Mouse (Mus musculus) CH12.LX (cell line): ENCODE data around the gene Gm17581. TPM values are rescaled to one million over a fixed set of nuclear protein-coding genes. Genes with fewer than 3 reads are reported as not detected.

ENCODE experiments used
- DNase-seq: peaks from one replicate; pipeline ENCODE4 v3.0.0-alpha.2; 2013; ENCODE audit errors: extremely low read depth
- H3K27ac ChIP-seq: 2 replicates; pipeline ENCODE4 v1.5.1; 2012; ENCODE audit warnings: low read depth, mild to moderate bottlenecking, control low read depth, moderate library complexity; ENCODE audit not compliant: insufficient read depth
- H3K27me3 ChIP-seq: replicated peaks from 2 replicates; pipeline ENCODE3; 2012; ENCODE audit warnings: inconsistent platforms
- H3K36me3 ChIP-seq, 2 experiments: replicated peaks in 1 of 2; 2 replicates each; pipeline versions ENCODE3 to v1.6.1; 2012; ENCODE audit warnings: inconsistent platforms in 1 of 2, low read length in 1 of 2, mild to moderate bottlenecking in 1 of 2, mixed read lengths in 1 of 2, moderate library complexity in 1 of 2; ENCODE audit not compliant: control insufficient read depth in 1 of 2, insufficient read depth in 1 of 2
- H3K4me1 ChIP-seq, 2 experiments: 2 replicates each; pipeline ENCODE4 v1.6.1; 2012; ENCODE audit warnings: inconsistent platforms in 1 of 2, moderate library complexity in 1 of 2; ENCODE audit not compliant: insufficient read depth in 2 of 2, control insufficient read depth in 1 of 2
- H3K4me2 ChIP-seq: 2 replicates; pipeline ENCODE4 v1.6.1; 2012; ENCODE audit warnings: low read depth, mild to moderate bottlenecking, control low read depth; ENCODE audit not compliant: poor library complexity, insufficient read depth, severe bottlenecking
- H3K4me3 ChIP-seq, 3 experiments: fragments of 150-350 bp in 1 of 3; sonication (generic) in 1 of 3; replicated peaks in 1 of 3; 2 replicates each; pipeline versions ENCODE3 to v1.5.1; 2011 to 2012; ENCODE audit warnings: low read depth in 2 of 3, low read length in 2 of 3, mild to moderate bottlenecking in 2 of 3, moderate library complexity in 2 of 3, control low read depth in 1 of 3, improper control_type of control experiment in 1 of 3, inconsistent platforms in 1 of 3, mixed read lengths in 1 of 3; ENCODE audit not compliant: poor library complexity in 1 of 3
- H3K79me2 ChIP-seq: replicated peaks from 2 replicates; pipeline ENCODE4 v1.6.1; 2012; ENCODE audit warnings: mild to moderate bottlenecking, moderate library complexity; ENCODE audit not compliant: control insufficient read depth, poor library complexity, insufficient read depth, severe bottlenecking; ENCODE audit errors: extremely low read depth
- H3K9ac ChIP-seq: 2 replicates; pipeline ENCODE4 v1.6.1; 2012; ENCODE audit warnings: low read depth, mild to moderate bottlenecking, control low read depth, moderate library complexity; ENCODE audit not compliant: insufficient read depth
- H3K9me3 ChIP-seq: replicated peaks from 2 replicates; pipeline ENCODE3; 2012; ENCODE audit warnings: low read length, inconsistent platforms, mixed read lengths
- CHD1 ChIP-seq: IDR thresholded peaks from 2 replicates; pipeline ENCODE4 v1.6.1; 2012; ENCODE audit warnings: low read depth, low read length, improper control_type of control experiment, inconsistent platforms
- CHD2 ChIP-seq: IDR thresholded peaks from 2 replicates; pipeline ENCODE4 v1.6.1; 2011; ENCODE audit warnings: low read length, improper control_type of control experiment
- ETS1 ChIP-seq: conservative IDR thresholded peaks from 2 replicates; pipeline ENCODE4 v1.6.1; 2012; ENCODE audit warnings: low read depth, mild to moderate bottlenecking, inconsistent platforms, low read length, improper control_type of control experiment, moderate library complexity
- GABPA ChIP-seq: IDR thresholded peaks from 2 replicates; pipeline ENCODE4 v1.6.1; 2012; ENCODE audit warnings: low read depth, low read length, improper control_type of control experiment, inconsistent platforms; ENCODE audit not compliant: insufficient replicate concordance
- JUND ChIP-seq: conservative IDR thresholded peaks from 2 replicates; pipeline ENCODE4 v1.6.1; 2011; ENCODE audit warnings: low read depth, low read length, improper control_type of control experiment
- MAZ ChIP-seq: IDR thresholded peaks from 2 replicates; pipeline ENCODE4 v1.6.1; 2012; ENCODE audit warnings: low read depth, mild to moderate bottlenecking, inconsistent platforms, low read length, improper control_type of control experiment, moderate library complexity
- MEF2A ChIP-seq: IDR thresholded peaks from 2 replicates; pipeline ENCODE4 v1.6.1; 2014; ENCODE audit warnings: low read depth, mild to moderate bottlenecking, inconsistent platforms, low read length, improper control_type of control experiment, borderline replicate concordance
- MYC ChIP-seq: IDR thresholded peaks from 2 replicates; pipeline ENCODE4 v1.6.1; 2011; ENCODE audit warnings: low read depth, mild to moderate bottlenecking, improper control_type of control experiment, low read length
- NRF1 ChIP-seq: IDR thresholded peaks from 2 replicates; pipeline ENCODE4 v1.6.1; 2014; ENCODE audit warnings: low read depth, mild to moderate bottlenecking, inconsistent platforms, low read length, improper control_type of control experiment, moderate library complexity
- PAX5 ChIP-seq: IDR thresholded peaks from 2 replicates; pipeline ENCODE4 v1.6.1; 2012; ENCODE audit warnings: low read length, inconsistent platforms, mixed read lengths
- RAD21 ChIP-seq: IDR thresholded peaks from 2 replicates; pipeline ENCODE4 v1.6.1; 2011; ENCODE audit warnings: low read depth, mild to moderate bottlenecking, low read length, improper control_type of control experiment, moderate library complexity
- SIN3A ChIP-seq: IDR thresholded peaks from 2 replicates; pipeline ENCODE4 v1.6.1; 2012; ENCODE audit warnings: low read length, improper control_type of control experiment, inconsistent platforms
- SMC3 ChIP-seq: IDR thresholded peaks from 2 replicates; pipeline ENCODE4 v1.6.1; 2011; ENCODE audit warnings: low read depth, low read length, improper control_type of control experiment
- UBTF ChIP-seq: IDR thresholded peaks from 2 replicates; pipeline ENCODE4 v1.6.1; 2012; ENCODE audit warnings: low read depth, mild to moderate bottlenecking, inconsistent platforms, low read length, improper control_type of control experiment, moderate library complexity
- dilution Hi-C: fragments of 300-500 bp; cut with MboI; formaldehyde crosslinking; loops from 2 replicates; pipeline ENCODE4 v1.14.3; 2020; ENCODE audit warnings: low sequenced_read_pairs; ENCODE audit not compliant: extremely low pct_unique_long_range_greater_than_20kb, extremely low pct_ligation_motif_present
- in situ Hi-C: fragments of 300-500 bp; cut with MboI; formaldehyde crosslinking; loops from 3 replicates; pipeline ENCODE4 v1.14.3; 2019; ENCODE audit warnings: low sequenced_read_pairs, low pct_ligation_motif_present, low pct_unique_long_range_greater_than_20kb, mixed read lengths
- polyA plus RNA-seq: library from polyadenylated mRNA; unstranded; fragments of >175 nt; gene quantifications from 2 replicates; pipeline ENCODE4 v1.2.1, GENCODE M21; 2012; ENCODE audit warnings: low read depth; ENCODE audit not compliant: insufficient read length
- total RNA-seq, 2 experiments: library from RNA; depleted of rRNA; stranded (reverse); fragments of 300-350 nt in 1 of 2; fragments of >200 nt in 1 of 2; gene quantifications; 2 replicates each; pipeline ENCODE4 v1.2.3; 2012 to 2014

Gm17581 gene
- total and polyA plus RNA-seq, 3 experiments, result not detected

GRCm38 (mm10) chr2:155686572-155686971 is 49.1 kb downstream of the Gm17581 start:
- H3K9me3 ChIP-seq, result no peaks in the 10 kb centered on the region
- TF ChIP-seq CHD1 (no peak), MYC (no peak), UBTF (no peak), NRF1 (no peak), SIN3A (no peak), MEF2A (no peak), ETS1 (no peak), SMC3 (no peak), CHD2 (no peak), JUND (no peak), PAX5 (no peak), RAD21 (no peak), GABPA (no peak), MAZ (no peak)
- no peak overlapping the region for H3K4me3 ChIP-seq
- H3K79me2 ChIP-seq, result peaks cover 34% of the 10 kb centered on the region
- no peaks in the 10 kb centered on the region for H3K27me3 ChIP-seq
- in situ Hi-C loops (loop anchor here (25.0 kb wide), 1 partner anchor 251 kb away; the partner anchor contains the start of genes Gdf5, Gm15557 and Uqcc1), dilution Hi-C loops (no loop called here)
- no peak overlapping the region for H3K4me2 ChIP-seq
- peaks cover 0 to 53% of the 10 kb centered on the region in 2 experiments; a peak in 2 of 4 replicates for H3K4me1 ChIP-seq
- DNase-seq, result no peak
- H3K36me3 ChIP-seq, result peaks cover 0 to 26% of the 10 kb centered on the region in 2 experiments
- no peak overlapping the region for H3K27ac ChIP-seq
- H3K9ac ChIP-seq, result no peak overlapping the region

Other genes starting within 250 kb of the Gm17581 start
- gene Acss2, start 217.9 kb downstream of the Gm17581 start, total RNA-seq (2012; rRNA removed), result 5.6 and 10.0 TPM in 2 replicates
- gene Acss2, start 217.9 kb downstream of the Gm17581 start, total RNA-seq (2014; rRNA removed), result 8.6 and 11.0 TPM in 2 replicates
- 3.0 and 3.4 TPM in 2 replicates for gene Acss2, start 217.9 kb downstream of the Gm17581 start, polyA plus RNA-seq
- 11.4 and 16.5 TPM in 2 replicates for gene Ggt7, start 217.6 kb downstream of the Gm17581 start, total RNA-seq (2012; rRNA removed)
- gene Ggt7, start 217.6 kb downstream of the Gm17581 start, total RNA-seq (2014; rRNA removed), result 1.7 and 2.5 TPM in 2 replicates
- gene Ggt7, start 217.6 kb downstream of the Gm17581 start, polyA plus RNA-seq, result 1.7 and 2.9 TPM in 2 replicates
- gene Gss, start 143.1 kb downstream of the Gm17581 start, total RNA-seq (2012; rRNA removed), result 16.8 and 17.3 TPM in 2 replicates
- 20.1 and 21.9 TPM in 2 replicates for gene Gss, start 143.1 kb downstream of the Gm17581 start, total RNA-seq (2014; rRNA removed)
- gene Gss, start 143.1 kb downstream of the Gm17581 start, polyA plus RNA-seq, result 18.0 and 20.6 TPM in 2 replicates
- gene Myh7b, start 124.7 kb downstream of the Gm17581 start, total RNA-seq (2012; rRNA removed), result under 0.01 and 0.51 TPM in 2 replicates
- gene Myh7b, start 124.7 kb downstream of the Gm17581 start, total RNA-seq (2014; rRNA removed), result 0.43 TPM in 1 of 2 replicates, not detected in the other
- not detected in 2 replicates for gene Myh7b, start 124.7 kb downstream of the Gm17581 start, polyA plus RNA-seq
- gene Trpc4ap, start 43.5 kb downstream of the Gm17581 start, total RNA-seq (2012; rRNA removed), result 49.1 and 52.8 TPM in 2 replicates
- 53.7 and 55.8 TPM in 2 replicates for gene Trpc4ap, start 43.5 kb downstream of the Gm17581 start, total RNA-seq (2014; rRNA removed)
- 73.3 and 105 TPM in 2 replicates for gene Trpc4ap, start 43.5 kb downstream of the Gm17581 start, polyA plus RNA-seq
- gene Edem2, start 6.4 kb downstream of the Gm17581 start, total RNA-seq (2012; rRNA removed), result 69.3 and 71.8 TPM in 2 replicates
- gene Edem2, start 6.4 kb downstream of the Gm17581 start, total RNA-seq (2014; rRNA removed), result 48.7 and 53.1 TPM in 2 replicates
- 38.5 and 42.5 TPM in 2 replicates for gene Edem2, start 6.4 kb downstream of the Gm17581 start, polyA plus RNA-seq
- gene Procr, start 15.3 kb upstream of the Gm17581 start, total RNA-seq (2012; rRNA removed), result 1.4 and 2.8 TPM in 2 replicates
- not detected in 2 replicates for gene Procr, start 15.3 kb upstream of the Gm17581 start, total RNA-seq (2014; rRNA removed)
- 0.14 and 0.20 TPM in 2 replicates for gene Procr, start 15.3 kb upstream of the Gm17581 start, polyA plus RNA-seq
- 0.38 and 0.42 TPM in 2 replicates for gene Mmp24, start 39.5 kb upstream of the Gm17581 start, total RNA-seq (2012; rRNA removed)
- not detected in 2 replicates for gene Mmp24, start 39.5 kb upstream of the Gm17581 start, total RNA-seq (2014; rRNA removed)
- gene Mmp24, start 39.5 kb upstream of the Gm17581 start, polyA plus RNA-seq, result 0.07 TPM in 1 of 2 replicates, not detected in the other
- gene BC029722, start 83.6 kb upstream of the Gm17581 start, total RNA-seq (2012; rRNA removed), result 12.4 and 12.7 TPM in 2 replicates
- gene BC029722, start 83.6 kb upstream of the Gm17581 start, total RNA-seq (2014; rRNA removed), result 22.7 and 23.8 TPM in 2 replicates
- gene BC029722, start 83.6 kb upstream of the Gm17581 start, polyA plus RNA-seq, result 31.8 and 33.8 TPM in 2 replicates
- gene Eif6, start 91.1 kb upstream of the Gm17581 start, total RNA-seq (2012; rRNA removed), result 289 and 331 TPM in 2 replicates
- 211 and 220 TPM in 2 replicates for gene Eif6, start 91.1 kb upstream of the Gm17581 start, total RNA-seq (2014; rRNA removed)
- 453 and 463 TPM in 2 replicates for gene Eif6, start 91.1 kb upstream of the Gm17581 start, polyA plus RNA-seq
- gene Fam83c, start 99.0 kb upstream of the Gm17581 start, total RNA-seq (2012; rRNA removed), result 0.04 and 0.08 TPM in 2 replicates
- gene Fam83c, start 99.0 kb upstream of the Gm17581 start, total RNA-seq (2014; rRNA removed), result not detected in 2 replicates
- gene Fam83c, start 99.0 kb upstream of the Gm17581 start, polyA plus RNA-seq, result 0.08 and 0.09 TPM in 2 replicates
- 49.8 and 60.4 TPM in 2 replicates for gene Uqcc1, start 194.4 kb upstream of the Gm17581 start, total RNA-seq (2012; rRNA removed)
- 55.2 and 66.8 TPM in 2 replicates for gene Uqcc1, start 194.4 kb upstream of the Gm17581 start, total RNA-seq (2014; rRNA removed)
- gene Uqcc1, start 194.4 kb upstream of the Gm17581 start, polyA plus RNA-seq, result 35.3 and 43.3 TPM in 2 replicates
- not detected in 2 replicates for gene Gm15557, start 204.9 kb upstream of the Gm17581 start, total RNA-seq (2012; rRNA removed)
- gene Gm15557, start 204.9 kb upstream of the Gm17581 start, total RNA-seq (2014; rRNA removed), result not detected in 2 replicates
- not detected in 2 replicates for gene Gm15557, start 204.9 kb upstream of the Gm17581 start, polyA plus RNA-seq
- not detected in 2 replicates for gene Gdf5, start 209.5 kb upstream of the Gm17581 start, total RNA-seq (2012; rRNA removed)
- not detected in 2 replicates for gene Gdf5, start 209.5 kb upstream of the Gm17581 start, total RNA-seq (2014; rRNA removed)
- not detected in 2 replicates for gene Gdf5, start 209.5 kb upstream of the Gm17581 start, polyA plus RNA-seq
- gene Cep250, start 220.6 kb upstream of the Gm17581 start, total RNA-seq (2012; rRNA removed), result 29.1 and 31.4 TPM in 2 replicates
- gene Cep250, start 220.6 kb upstream of the Gm17581 start, total RNA-seq (2014; rRNA removed), result 13.5 and 17.7 TPM in 2 replicates
- 25.8 and 26.3 TPM in 2 replicates for gene Cep250, start 220.6 kb upstream of the Gm17581 start, polyA plus RNA-seq